Mouse (Mus musculus): ENCODE data around the gene Cald1.

DNA sequence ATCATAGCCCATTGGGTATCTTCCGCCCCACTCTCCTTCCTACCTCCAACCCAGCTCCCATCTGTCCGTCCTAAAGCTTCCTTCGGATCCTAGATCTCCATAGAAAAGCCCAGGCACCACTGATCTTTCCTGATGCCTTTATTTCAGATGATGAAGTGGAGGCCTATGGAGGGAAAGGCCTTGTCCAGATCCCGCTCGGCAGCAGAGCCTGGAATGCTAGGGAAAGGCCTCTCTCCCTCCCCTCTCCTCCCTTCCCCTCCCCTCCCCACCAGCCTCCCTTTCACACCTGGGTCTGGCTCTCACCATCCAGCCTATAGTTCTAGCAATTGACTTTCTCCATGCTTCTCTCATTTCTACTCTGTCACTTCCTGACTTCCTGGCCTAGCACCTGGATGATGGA, 112.5 kb downstream of the Cald1 start:
- TF ChIP-seq CTCF (IDR thresholded peaks at IDR 0.05; ENCODE audit: extremely low read depth, insufficient read depth, low read length) (no peak), POLR2A (IDR thresholded peaks at IDR 0.05; ENCODE audit: extremely low read depth, insufficient read depth, low read length) (no peak)

Data from cortical plate, adult 2 months (tissue).